Mouse (Mus musculus) MEL (cell line): Measurements from ENCODE around the gene Wnt10a. TPM values are rescaled to one million over a fixed set of nuclear protein-coding genes. Genes with fewer than 3 reads are reported as not detected.

ENCODE experiments used
- DNase-seq: peaks from one replicate; pipeline ENCODE4 v3.0.0; 2011; ENCODE audit warnings: low read depth, low spot score
- H3K27ac ChIP-seq: 2 replicates; pipeline ENCODE4 v1.5.1; 2012; ENCODE audit warnings: low read depth, mild to moderate bottlenecking, control low read depth, low read length, moderate library complexity; ENCODE audit not compliant: control insufficient read depth
- H3K27me3 ChIP-seq, 2 experiments: fragments of 150-350 bp in 1 of 2; sonication (generic) in 1 of 2; 2 replicates each; pipeline ENCODE4 v1.6.1; 2012; ENCODE audit warnings: low read length in 2 of 2, mild to moderate bottlenecking in 2 of 2, improper control_type of control experiment in 1 of 2, moderate library complexity in 1 of 2; ENCODE audit not compliant: insufficient read depth in 2 of 2, control insufficient read depth in 1 of 2
- H3K36me3 ChIP-seq, 2 experiments: 2 replicates each; pipeline ENCODE4 v1.6.1; 2012 to 2014; ENCODE audit warnings: low read length in 2 of 2, improper control_type of control experiment in 1 of 2, inconsistent platforms in 1 of 2, mild to moderate bottlenecking in 1 of 2; ENCODE audit not compliant: insufficient read depth in 2 of 2, control insufficient read depth in 1 of 2
- H3K4me1 ChIP-seq, 2 experiments: fragments of 150-350 bp in 1 of 2; sonication (generic) in 1 of 2; 2 replicates each; pipeline ENCODE4 v1.6.1; 2012; ENCODE audit warnings: low read length in 2 of 2, improper control_type of control experiment in 1 of 2, mild to moderate bottlenecking in 1 of 2; ENCODE audit not compliant: insufficient read depth in 2 of 2, control insufficient read depth in 1 of 2
- H3K4me3 ChIP-seq, 2 experiments: fragments of 150-350 bp in 1 of 2; sonication (generic) in 1 of 2; 2 replicates each; pipeline ENCODE4 v1.5.1; 2012; ENCODE audit warnings: low read depth in 2 of 2, low read length in 2 of 2, mild to moderate bottlenecking in 2 of 2, moderate library complexity in 2 of 2, control low read depth in 1 of 2, improper control_type of control experiment in 1 of 2; ENCODE audit not compliant: control insufficient read depth in 1 of 2, insufficient read depth in 1 of 2
- H3K79me2 ChIP-seq: 2 replicates; pipeline ENCODE4 v1.6.1; 2012; ENCODE audit warnings: mild to moderate bottlenecking, low read length, moderate library complexity; ENCODE audit not compliant: control insufficient read depth, poor library complexity, insufficient read depth
- H3K9ac ChIP-seq: 2 replicates; pipeline ENCODE4 v1.6.1; 2012; ENCODE audit warnings: low read depth, mild to moderate bottlenecking, control low read depth, low read length, moderate library complexity; ENCODE audit not compliant: control insufficient read depth, poor library complexity, severe bottlenecking
- H3K9me3 ChIP-seq: fragments of 150-350 bp; sonication (generic); replicated peaks from 2 replicates; pipeline ENCODE4 v1.6.1; 2012; ENCODE audit warnings: mild to moderate bottlenecking, low read length, improper control_type of control experiment, moderate library complexity; ENCODE audit not compliant: insufficient read depth
- CTCF ChIP-seq, 3 experiments: IDR thresholded peaks in 2 of 3; conservative IDR thresholded peaks in 1 of 3; 2 replicates each; pipeline ENCODE4 v1.5.1; 2011 to 2012; ENCODE audit warnings: low read length in 3 of 3, low read depth in 2 of 3, mild to moderate bottlenecking in 2 of 3, improper control_type of control experiment in 1 of 3, inconsistent platforms in 1 of 3, mixed read lengths in 1 of 3, moderate library complexity in 1 of 3; ENCODE audit not compliant: control insufficient read depth in 1 of 3, insufficient read depth in 1 of 3, poor library complexity in 1 of 3, severe bottlenecking in 1 of 3
- E2F4 ChIP-seq: IDR thresholded peaks from 2 replicates; pipeline ENCODE4 v1.6.1; 2011; ENCODE audit warnings: low read depth, low read length, improper control_type of control experiment, borderline replicate concordance
- ELF1 ChIP-seq: IDR thresholded peaks from 2 replicates; pipeline ENCODE4 v1.6.1; 2014; ENCODE audit warnings: low read depth, mild to moderate bottlenecking, inconsistent platforms, low read length, improper control_type of control experiment, moderate library complexity
- ETS1 ChIP-seq: IDR thresholded peaks from 2 replicates; pipeline ENCODE4 v1.6.1; 2012; ENCODE audit warnings: low read depth, mild to moderate bottlenecking, inconsistent platforms, low read length, improper control_type of control experiment, moderate library complexity
- KAT2A ChIP-seq: conservative IDR thresholded peaks from 2 replicates; pipeline ENCODE4 v1.6.1; 2012; ENCODE audit warnings: low read depth, low read length, improper control_type of control experiment, inconsistent platforms
- MAZ ChIP-seq: IDR thresholded peaks from 2 replicates; pipeline ENCODE4 v1.6.1; 2012; ENCODE audit warnings: low read depth, mild to moderate bottlenecking, inconsistent platforms, low read length, improper control_type of control experiment
- MXI1 ChIP-seq: IDR thresholded peaks from 2 replicates; pipeline ENCODE4 v1.6.1; 2011; ENCODE audit warnings: mild to moderate bottlenecking, low read depth, low read length, improper control_type of control experiment
- MYB ChIP-seq: IDR thresholded peaks from 2 replicates; pipeline ENCODE4 v1.6.1; 2011; ENCODE audit warnings: mild to moderate bottlenecking, low read depth, low read length, improper control_type of control experiment
- NRF1 ChIP-seq: IDR thresholded peaks from 2 replicates; pipeline ENCODE4 v1.6.1; 2014; ENCODE audit warnings: low read depth, mild to moderate bottlenecking, inconsistent platforms, low read length, improper control_type of control experiment, moderate library complexity; ENCODE audit not compliant: poor library complexity, insufficient read depth, severe bottlenecking
- POLR2AphosphoS5 ChIP-seq: IDR thresholded peaks from 2 replicates; pipeline ENCODE4 v1.6.1; 2012; ENCODE audit warnings: low read depth, borderline replicate concordance, mild to moderate bottlenecking, inconsistent platforms, low read length, moderate library complexity, mixed read lengths
- SIN3A ChIP-seq: IDR thresholded peaks from 2 replicates; pipeline ENCODE4 v1.6.1; 2012; ENCODE audit warnings: low read length, improper control_type of control experiment, inconsistent platforms
- USF1 ChIP-seq: IDR thresholded peaks from 2 replicates; pipeline ENCODE4 v1.6.1; 2014; ENCODE audit warnings: low read depth, mild to moderate bottlenecking, inconsistent platforms, low read length, improper control_type of control experiment, moderate library complexity
- ZMIZ1 ChIP-seq: IDR thresholded peaks from 2 replicates; pipeline ENCODE4 v1.6.1; 2012; ENCODE audit warnings: low read depth, mild to moderate bottlenecking, inconsistent platforms, low read length, improper control_type of control experiment, moderate library complexity
- ZNF384 ChIP-seq: IDR thresholded peaks from 2 replicates; pipeline ENCODE4 v1.6.1; 2012; ENCODE audit warnings: low read depth, mild to moderate bottlenecking, inconsistent platforms, low read length, improper control_type of control experiment
- polyA plus RNA-seq, 2 experiments: library from polyadenylated mRNA; stranded (reverse) in 1 of 2; unstranded in 1 of 2; fragments of >175 nt in 1 of 2; fragments of >200 nt in 1 of 2; gene quantifications; 2 replicates each; pipeline versions ENCODE4 v1.2.1 to v1.2.4; 2012; ENCODE audit warnings: low replicate concordance in 2 of 2, low read depth in 1 of 2; ENCODE audit not compliant: insufficient read length in 2 of 2, insufficient read depth in 1 of 2, missing spikeins in 1 of 2
- total RNA-seq: library from RNA; depleted of rRNA; stranded (reverse); fragments of 300-350 nt; gene quantifications from 2 replicates; pipeline ENCODE4 v1.2.3, GENCODE M21; 2012

Wnt10a gene
- total and polyA plus RNA-seq, 3 experiments: not detected

DNA sequence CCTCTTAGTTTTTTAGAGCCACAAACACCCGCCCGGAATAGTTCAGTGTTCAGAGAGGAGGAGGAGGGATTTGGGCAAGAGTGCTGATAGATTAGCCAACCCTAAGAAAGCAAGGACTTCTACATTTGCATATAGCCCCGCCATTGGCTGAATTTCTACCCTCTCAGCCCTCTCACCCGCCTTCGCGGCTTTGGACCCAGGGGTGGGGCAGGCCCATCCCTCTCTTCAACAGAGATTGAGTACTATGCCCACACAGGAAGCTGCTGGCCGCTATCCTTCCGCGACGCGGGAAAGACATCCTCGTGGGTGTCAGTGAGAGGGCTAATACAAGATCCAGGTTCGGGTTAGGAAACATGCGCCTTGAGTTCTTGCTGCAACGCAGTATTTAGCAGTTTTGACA lies 18.2 kb upstream of the Wnt10a start:
- Histone ChIP-seq H3K9me3 (no peaks in the 10 kb centered on the region), H3K4me3 (no peak overlapping the region), H3K36me3 (no peaks in the 10 kb centered on the region), H3K4me1 (peaks cover 0 to 8% of the 10 kb centered on the region in 2 experiments; a peak in 1 of 4 replicates), H3K79me2 (no peaks in the 10 kb centered on the region), H3K27me3 (no peaks in the 10 kb centered on the region; a peak in 1 of 4 replicates), H3K27ac (no peak overlapping the region), H3K9ac (no peak overlapping the region)
- TF ChIP-seq ETS1 (no peak), NRF1 (no peak), MXI1 (no peak), ZMIZ1 (no peak), MAZ (0 out of 2 replicates have a peak, but pooled peaks have one; percentile 51), E2F4 (peak; percentile 69; the same call in 1 of the 2 replicates)
- peak; percentile 92 for DNase-seq

DNA sequence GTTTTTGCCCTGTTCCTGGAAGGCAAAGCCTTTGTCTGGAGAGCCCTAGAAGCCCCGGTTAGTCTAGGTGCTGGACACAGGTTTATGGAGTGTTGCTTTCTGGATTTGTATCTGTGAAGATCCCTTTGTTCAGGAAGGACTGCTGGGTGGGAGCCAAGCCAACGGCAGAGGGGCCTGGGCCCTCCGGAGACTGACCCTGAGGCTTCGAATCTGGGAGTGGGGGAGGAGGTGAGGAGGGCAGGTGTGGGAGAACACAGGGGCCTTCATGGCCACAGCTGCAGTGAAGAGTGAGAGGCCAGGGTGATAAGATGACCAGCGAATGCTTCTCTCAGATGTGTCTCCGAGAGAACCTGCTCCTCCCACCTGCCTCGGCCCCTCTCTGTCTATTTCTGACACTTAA lies 17.3 kb upstream of the Wnt10a start:
- Histone ChIP-seq H3K9ac (no peak overlapping the region), H3K27ac (no peak overlapping the region), H3K4me1 (peaks cover 0 to 3% of the 10 kb centered on the region in 2 experiments; a peak in 1 of 4 replicates), H3K4me3 (no peak overlapping the region), H3K36me3 (no peaks in the 10 kb centered on the region), H3K27me3 (peaks cover 0 to 3% of the 10 kb centered on the region in 2 experiments; a peak in 1 of 4 replicates), H3K9me3 (no peaks in the 10 kb centered on the region), H3K79me2 (no peaks in the 10 kb centered on the region)
- DNase-seq: no peak
- TF ChIP-seq POLR2AphosphoS5: no peak
- no peak for TF ChIP-seq USF1
- no peak for TF ChIP-seq SIN3A
- TF ChIP-seq CTCF (IDR thresholded peaks at IDR 0.05 in 2 of 3, conservative IDR thresholded peaks at IDR 0.05 in 1 of 3; ENCODE audit: control insufficient read depth in 1 of 3, insufficient read depth in 1 of 3, low read depth in 2 of 3, low read length in 3 of 3, poor library complexity in 1 of 3, severe bottlenecking in 1 of 3): no peak
- no peak for TF ChIP-seq MAZ

DNA sequence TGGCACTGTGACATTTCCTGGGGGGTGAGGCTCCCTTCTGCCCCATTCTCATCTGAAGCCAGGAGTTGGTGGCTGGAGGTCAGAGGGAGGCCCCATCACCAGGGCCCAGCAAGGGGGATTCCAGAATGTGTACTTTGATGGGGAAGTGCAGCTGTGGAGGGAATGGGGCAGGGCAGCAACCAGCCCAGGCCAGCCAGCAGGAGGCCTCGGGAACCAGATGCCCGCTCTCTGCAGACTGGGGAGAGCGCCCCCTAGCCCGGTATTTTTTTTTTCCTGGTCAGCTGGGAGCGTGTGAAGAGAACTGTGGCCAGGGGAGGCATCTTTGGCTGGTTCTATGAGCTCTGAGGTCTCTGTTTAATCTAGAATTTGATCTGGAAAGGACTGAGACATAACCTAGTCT lies 15.5 kb upstream of the Wnt10a start:
- H3K9me3 ChIP-seq: no peaks in the 10 kb centered on the region
- H3K9ac ChIP-seq: no peak overlapping the region
- no peak overlapping the region for H3K4me3 ChIP-seq
- no peaks in the 10 kb centered on the region for H3K36me3 ChIP-seq
- peaks cover 3 to 4% of the 10 kb centered on the region in 2 experiments; a peak in 3 of 4 replicates for H3K27me3 ChIP-seq
- TF ChIP-seq ELF1 (no peak), E2F4 (no peak), KAT2A (no peak), ZNF384 (no peak), CTCF (IDR thresholded peaks at IDR 0.05 in 2 of 3, conservative IDR thresholded peaks at IDR 0.05 in 1 of 3; ENCODE audit: control insufficient read depth in 1 of 3, insufficient read depth in 1 of 3, low read depth in 2 of 3, low read length in 3 of 3, poor library complexity in 1 of 3, severe bottlenecking in 1 of 3) (peak in 2 of 3 experiments; percentile 42 to 57; a peak in 5 of 6 replicates), MYB (no peak)
- H3K79me2 ChIP-seq: no peaks in the 10 kb centered on the region
- no peak for DNase-seq
- H3K4me1 ChIP-seq: peaks cover 0 to 3% of the 10 kb centered on the region in 2 experiments; a peak in 1 of 4 replicates
- no peak overlapping the region for H3K27ac ChIP-seq
